Mouse (Mus musculus): ENCODE data around the gene Gm42669.

GRCm38 (mm10) chr5:107541696-107542095 lies 34.3 kb downstream of the Gm42669 start:
- TF ChIP-seq CTCF (IDR thresholded peaks at IDR 0.05; ENCODE audit: borderline replicate concordance, insufficient read depth, low read depth, low read length), result no peak
- no peak for TF ChIP-seq POLR2A (IDR thresholded peaks at IDR 0.05; ENCODE audit: borderline replicate concordance, insufficient read depth, low read length)

Measured in cerebellum, adult 2 months (tissue).